Mouse (Mus musculus): ENCODE measurements around the gene Acod1. TPM values are rescaled to one million over a fixed set of nuclear protein-coding genes. Genes with fewer than 3 reads are reported as not detected.

Gene Acod1
- polyA plus RNA-seq, 2 experiments = 0.06 to 0.08 TPM

DNA sequence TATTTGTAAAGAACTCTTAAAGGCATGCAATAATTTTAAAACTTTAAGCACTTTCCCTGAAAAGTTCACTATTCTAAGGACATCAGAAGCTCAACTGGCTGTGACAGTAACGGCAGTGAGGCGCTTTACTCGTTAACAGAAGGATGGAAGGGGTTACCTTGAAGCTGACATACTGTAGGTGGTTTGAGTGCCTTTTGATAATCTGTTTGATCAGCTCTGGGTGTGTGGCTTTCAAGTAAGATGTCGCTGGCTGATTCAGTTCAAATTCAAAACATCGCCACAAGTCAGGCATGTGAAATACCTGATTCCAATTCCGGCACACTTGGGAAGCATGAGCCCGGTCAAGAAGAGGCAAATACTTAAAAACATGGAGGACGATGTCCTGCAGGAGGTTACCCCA lies 48.3 kb downstream of the Acod1 start:
- Histone ChIP-seq H3K27me3 (ENCODE audit: control insufficient read depth, insufficient read depth, low read length) (no peaks in the 10 kb centered on the region), H3K4me3 (ENCODE audit: insufficient read depth in 1 of 2, low read depth in 2 of 2, low read length in 2 of 2) (no peak overlapping the region), H3K4me2 (ENCODE audit: low read depth) (no peak overlapping the region), H3K9me3 (ENCODE audit: control insufficient read depth, low read length) (no peaks in the 10 kb centered on the region), H3K36me3 (replicated peaks; ENCODE audit: control insufficient read depth, insufficient read depth, low read depth) (peaks cover 31% of the 10 kb centered on the region), H3K9ac (replicated peaks) (no peak overlapping the region), H3K27ac (no peak overlapping the region), H3K4me1 (replicated peaks; ENCODE audit: control insufficient read depth in 2 of 2, insufficient read depth in 2 of 2, low read length in 1 of 2) (peaks cover 0 to 13% of the 10 kb centered on the region in 2 experiments; a peak in 3 of 4 replicates)
- TF ChIP-seq CTCF (IDR thresholded peaks at IDR 0.05; ENCODE audit: low read depth) (no peak), EP300 (IDR thresholded peaks at IDR 0.05; ENCODE audit: low read depth) (no peak)
- 87% methylated on average over 8 of the region's 8 CpGs for WGBS (ENCODE audit: insufficient replicate concordance)
- ATAC-seq (ENCODE audit: insufficient read depth) (no peak), DNase-seq (ENCODE audit: low read depth in 3 of 3, low spot score in 3 of 3) (no peak)

DNA sequence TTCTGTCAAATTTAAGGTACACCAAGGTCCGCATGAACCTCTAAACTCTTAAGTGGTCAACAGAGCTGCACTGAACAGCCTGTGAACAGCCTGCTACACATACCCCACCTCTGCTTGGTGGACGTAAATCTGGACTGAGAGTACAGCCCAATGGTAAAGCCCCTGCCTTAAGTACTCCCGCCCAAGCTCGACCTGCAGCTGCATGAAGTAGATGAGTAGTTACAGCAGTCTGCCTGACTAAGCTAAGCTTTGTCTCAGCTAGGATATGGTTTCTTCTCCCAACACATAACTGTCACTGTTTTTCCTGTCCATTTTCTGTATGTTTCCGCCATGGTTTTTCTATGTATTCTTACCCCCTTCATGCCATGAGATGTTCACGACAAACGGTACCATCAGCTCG lies 49.0 kb downstream of the Acod1 start:
- Histone ChIP-seq H3K27me3 (ENCODE audit: control insufficient read depth, insufficient read depth, low read length) (no peaks in the 10 kb centered on the region), H3K27ac (no peak overlapping the region), H3K9ac (replicated peaks) (no peak overlapping the region), H3K4me3 (ENCODE audit: insufficient read depth in 1 of 2, low read depth in 2 of 2, low read length in 2 of 2) (no peak overlapping the region), H3K9me3 (ENCODE audit: control insufficient read depth, low read length) (no peaks in the 10 kb centered on the region), H3K36me3 (replicated peaks; ENCODE audit: control insufficient read depth, insufficient read depth, low read depth) (peaks cover 29% of the 10 kb centered on the region), H3K4me2 (ENCODE audit: low read depth) (no peak overlapping the region), H3K4me1 (replicated peaks; ENCODE audit: control insufficient read depth in 2 of 2, insufficient read depth in 2 of 2, low read length in 1 of 2) (peaks cover 0 to 13% of the 10 kb centered on the region in 2 experiments; a peak in 3 of 4 replicates)
- WGBS (ENCODE audit: insufficient replicate concordance) = 86% methylated on average over 8 of the region's 8 CpGs
- TF ChIP-seq EP300 (IDR thresholded peaks at IDR 0.05; ENCODE audit: low read depth) (no peak), CTCF (IDR thresholded peaks at IDR 0.05; ENCODE audit: low read depth) (no peak)
- DNase-seq (ENCODE audit: low read depth in 3 of 3, low spot score in 3 of 3) (no peak), ATAC-seq (ENCODE audit: insufficient read depth) (no peak)

DNA sequence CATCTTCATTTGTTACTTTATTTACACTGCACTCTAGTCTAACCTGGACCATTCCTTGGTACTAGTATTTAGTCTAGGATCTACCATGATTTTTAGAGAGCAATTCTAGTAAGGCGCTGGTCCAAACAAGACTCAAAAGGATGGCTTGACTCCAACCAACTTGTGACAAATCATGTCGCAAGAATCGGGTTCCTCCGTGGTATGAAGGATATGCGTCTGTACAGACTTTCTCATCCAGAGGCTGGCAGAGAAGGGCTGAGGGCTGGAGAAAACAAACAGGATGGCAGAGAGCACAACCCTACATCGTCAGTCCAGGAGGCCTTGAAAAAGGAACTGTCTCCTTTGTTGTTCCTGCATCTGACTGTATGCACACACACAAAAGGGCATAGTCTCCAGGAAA lies 49.8 kb downstream of the Acod1 start:
- H3K9me3 ChIP-seq (ENCODE audit: control insufficient read depth, low read length) = no peaks in the 10 kb centered on the region
- H3K36me3 ChIP-seq (replicated peaks; ENCODE audit: control insufficient read depth, insufficient read depth, low read depth) = peaks cover 23% of the 10 kb centered on the region
- DNase-seq (ENCODE audit: low read depth in 3 of 3, low spot score in 3 of 3) (no peak), ATAC-seq (ENCODE audit: insufficient read depth) (no peak)
- H3K27ac ChIP-seq = no peak overlapping the region
- peaks cover 0 to 13% of the 10 kb centered on the region in 2 experiments; a peak in 3 of 4 replicates for H3K4me1 ChIP-seq (replicated peaks; ENCODE audit: control insufficient read depth in 2 of 2, insufficient read depth in 2 of 2, low read length in 1 of 2)
- no peak overlapping the region for H3K9ac ChIP-seq (replicated peaks)
- H3K4me2 ChIP-seq (ENCODE audit: low read depth) = peak overlapping the region; percentile 45
- no peaks in the 10 kb centered on the region for H3K27me3 ChIP-seq (ENCODE audit: control insufficient read depth, insufficient read depth, low read length)
- H3K4me3 ChIP-seq (ENCODE audit: insufficient read depth in 1 of 2, low read depth in 2 of 2, low read length in 2 of 2) = no peak overlapping the region; a peak in 1 of 4 replicates
- 73% methylated on average over 6 of the region's 6 CpGs for WGBS (ENCODE audit: insufficient replicate concordance)
- TF ChIP-seq EP300 (IDR thresholded peaks at IDR 0.05; ENCODE audit: low read depth) (no peak), CTCF (IDR thresholded peaks at IDR 0.05; ENCODE audit: low read depth) (no peak)

DNA sequence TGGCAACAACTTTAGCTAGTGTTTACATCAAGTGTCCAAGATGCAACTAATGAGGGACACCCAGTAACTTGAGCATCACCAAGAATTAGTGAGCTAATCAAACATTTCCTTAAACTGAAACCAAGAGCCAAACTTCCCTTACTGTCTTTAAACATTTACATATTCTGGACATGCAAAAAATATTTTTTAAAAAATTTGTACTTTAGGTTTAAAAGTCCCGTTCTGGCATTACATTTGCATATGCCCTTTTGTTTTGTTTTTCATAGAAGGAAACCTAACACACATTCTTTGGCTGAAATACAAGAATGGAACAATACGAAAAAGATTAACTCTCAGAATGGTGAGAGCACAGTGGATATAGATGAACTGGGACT lies 51.4 kb downstream of the Acod1 start:
- Histone ChIP-seq H3K4me1 (replicated peaks; ENCODE audit: control insufficient read depth in 2 of 2, insufficient read depth in 2 of 2, low read length in 1 of 2) (peaks cover 0 to 15% of the 10 kb centered on the region in 2 experiments; a peak in 3 of 4 replicates), H3K4me2 (ENCODE audit: low read depth) (peak overlapping the region; percentile 78), H3K27me3 (ENCODE audit: control insufficient read depth, insufficient read depth, low read length) (no peaks in the 10 kb centered on the region), H3K36me3 (replicated peaks; ENCODE audit: control insufficient read depth, insufficient read depth, low read depth) (peaks cover 18% of the 10 kb centered on the region), H3K9ac (replicated peaks) (peak overlapping the region; percentile 98), H3K9me3 (ENCODE audit: control insufficient read depth, low read length) (no peaks in the 10 kb centered on the region), H3K27ac (peak overlapping the region; percentile 92), H3K4me3 (ENCODE audit: insufficient read depth in 1 of 2, low read depth in 2 of 2, low read length in 2 of 2) (peak overlapping the region; percentile 76 to 82)
- ATAC-seq (ENCODE audit: insufficient read depth) (no peak), DNase-seq (ENCODE audit: low read depth in 3 of 3, low spot score in 3 of 3) (no peak)
- 0% methylated on average over 2 of the region's 2 CpGs for WGBS (ENCODE audit: insufficient replicate concordance)
- TF ChIP-seq EP300 (IDR thresholded peaks at IDR 0.05; ENCODE audit: low read depth) = no peak
- no peak for TF ChIP-seq CTCF (IDR thresholded peaks at IDR 0.05; ENCODE audit: low read depth)

DNA sequence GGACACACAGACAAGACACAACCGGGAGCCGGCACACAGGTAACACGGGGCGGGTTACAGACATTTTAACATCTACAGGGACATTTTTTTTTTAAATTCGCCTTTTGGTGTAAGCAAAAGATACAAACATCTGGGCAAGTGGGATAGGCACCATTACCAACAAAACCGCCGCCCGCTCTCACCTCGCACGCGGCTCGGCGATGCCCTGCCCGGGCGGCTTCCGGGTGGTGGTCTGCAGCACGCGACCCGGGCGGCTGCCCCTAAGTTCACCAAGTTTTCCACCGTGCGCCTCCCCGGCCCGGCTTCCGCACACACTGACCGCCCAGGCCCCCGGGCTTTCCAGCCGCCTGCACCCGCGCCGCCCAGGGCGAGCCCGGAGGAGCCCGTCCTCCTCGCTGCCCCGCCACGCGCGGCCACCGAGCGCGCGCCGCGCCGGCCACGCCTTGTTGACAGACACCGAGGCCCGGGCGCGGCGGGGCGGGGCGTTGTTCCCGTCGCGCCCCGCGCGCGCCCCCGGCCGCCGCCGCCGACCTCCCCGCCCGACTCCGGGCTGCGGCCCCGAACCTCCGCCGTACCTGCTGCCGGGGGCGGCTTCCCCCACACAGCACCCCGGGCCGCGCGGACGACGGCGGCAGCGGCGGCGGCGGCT lies 51.9 kb downstream of the Acod1 start:
- TF ChIP-seq EP300 (IDR thresholded peaks at IDR 0.05; ENCODE audit: low read depth) (no peak), CTCF (IDR thresholded peaks at IDR 0.05; ENCODE audit: low read depth) (no peak)
- WGBS (ENCODE audit: insufficient replicate concordance) = under 1% methylated on average over 70 of the region's 86 CpGs
- ATAC-seq (ENCODE audit: insufficient read depth) = peak; percentile 81

More for the DNA sequence above, 51.9 kb downstream of the Acod1 start:
- no peaks in the 10 kb centered on the region for H3K27me3 ChIP-seq (ENCODE audit: control insufficient read depth, insufficient read depth, low read length)
- H3K4me3 ChIP-seq (ENCODE audit: insufficient read depth in 1 of 2, low read depth in 2 of 2, low read length in 2 of 2) = peak overlapping the region; percentile 76 to 82
- peaks cover 0 to 11% of the 10 kb centered on the region in 2 experiments; a peak in 3 of 4 replicates for H3K4me1 ChIP-seq (replicated peaks; ENCODE audit: control insufficient read depth in 2 of 2, insufficient read depth in 2 of 2, low read length in 1 of 2)
- peak overlapping the region; percentile 92 for H3K27ac ChIP-seq
- H3K36me3 ChIP-seq (replicated peaks; ENCODE audit: control insufficient read depth, insufficient read depth, low read depth) = peaks cover 13% of the 10 kb centered on the region
- peak; percentile 63 to 78 (median 70) for DNase-seq (ENCODE audit: low read depth in 3 of 3, low spot score in 3 of 3)
- H3K9me3 ChIP-seq (ENCODE audit: control insufficient read depth, low read length) = no peaks in the 10 kb centered on the region
- peak overlapping the region; percentile 98 for H3K9ac ChIP-seq (replicated peaks)
- H3K4me2 ChIP-seq (ENCODE audit: low read depth) = peak overlapping the region; percentile 78

Data from liver, embryonic 14.5 days (tissue).